Mouse (Mus musculus) mouse embryonic stem cell (cell line): ENCODE results near the gene Lrrn4.

ENCODE experiments used
- in situ Hi-C, 2 experiments: fragments of 300-500 bp; cut with MboI; formaldehyde crosslinking; loops; 1 replicate in 1 of 2; 3 replicates in 1 of 2; pipeline ENCODE4 v1.14.3; 2019 to 2020; ENCODE audit warnings: low sequenced_read_pairs in 2 of 2, low pct_unique_long_range_greater_than_20kb in 1 of 2, mixed read lengths in 1 of 2; ENCODE audit not compliant: unreplicated experiment in 1 of 2

Gene Lrrn4

DNA sequence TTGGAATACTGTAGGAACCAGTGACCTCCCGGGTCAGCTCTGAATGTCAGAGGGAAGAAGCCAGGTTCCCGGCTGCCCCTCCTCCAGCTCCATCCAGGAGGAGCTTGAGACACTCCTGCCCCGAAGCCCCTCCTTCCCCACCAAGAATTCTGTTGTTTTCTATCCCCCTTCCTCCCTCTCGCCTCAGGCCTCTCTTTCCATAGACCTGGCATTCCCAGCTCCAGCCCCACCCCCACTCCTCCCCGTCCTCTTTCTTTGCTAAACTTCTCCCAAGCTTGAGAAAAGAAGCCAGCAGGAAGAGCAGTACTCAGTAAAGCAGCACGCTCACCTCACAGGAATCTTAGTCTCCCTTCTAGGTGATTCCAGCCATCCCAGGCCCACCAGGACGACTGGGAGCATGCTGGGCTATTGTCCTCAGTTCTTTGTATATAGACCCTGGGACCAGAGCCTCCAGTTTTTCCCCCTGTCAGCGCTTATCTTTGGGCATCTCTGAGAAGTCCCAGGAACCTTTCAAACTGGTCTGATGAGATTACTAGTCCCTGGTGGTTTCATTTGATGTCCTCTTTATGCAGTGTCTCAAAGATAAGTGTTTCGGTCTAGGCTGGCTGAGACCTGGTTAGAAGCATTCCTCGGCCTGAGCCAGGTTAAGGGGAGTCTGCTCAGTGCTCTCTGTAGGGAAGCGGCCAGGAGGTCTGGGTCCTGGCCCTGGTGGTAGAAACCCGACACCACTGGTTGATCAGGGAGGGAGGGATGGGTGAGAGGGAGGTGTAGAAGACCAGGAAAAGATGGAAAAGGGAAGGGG is at the start of gene Lrrn4:
Gene Lrrn4 (minus strand): TSS at position 48 of the 802 bp plus-strand sequence.
- in situ Hi-C loops: no loop called here

GRCm38 (mm10) chr2:132928999-132929398 is 48.3 kb upstream of the Lrrn4 start:
- in situ Hi-C loops: no loop called here

- in situ Hi-C loops: no loop called here
Measured at GRCm38 (mm10) chr2:132927871-132928270, 47.2 kb upstream of the Lrrn4 start.

GRCm38 (mm10) chr2:132927298-132927697 is 46.6 kb upstream of the Lrrn4 start:
- in situ Hi-C loops: no loop called here

DNA sequence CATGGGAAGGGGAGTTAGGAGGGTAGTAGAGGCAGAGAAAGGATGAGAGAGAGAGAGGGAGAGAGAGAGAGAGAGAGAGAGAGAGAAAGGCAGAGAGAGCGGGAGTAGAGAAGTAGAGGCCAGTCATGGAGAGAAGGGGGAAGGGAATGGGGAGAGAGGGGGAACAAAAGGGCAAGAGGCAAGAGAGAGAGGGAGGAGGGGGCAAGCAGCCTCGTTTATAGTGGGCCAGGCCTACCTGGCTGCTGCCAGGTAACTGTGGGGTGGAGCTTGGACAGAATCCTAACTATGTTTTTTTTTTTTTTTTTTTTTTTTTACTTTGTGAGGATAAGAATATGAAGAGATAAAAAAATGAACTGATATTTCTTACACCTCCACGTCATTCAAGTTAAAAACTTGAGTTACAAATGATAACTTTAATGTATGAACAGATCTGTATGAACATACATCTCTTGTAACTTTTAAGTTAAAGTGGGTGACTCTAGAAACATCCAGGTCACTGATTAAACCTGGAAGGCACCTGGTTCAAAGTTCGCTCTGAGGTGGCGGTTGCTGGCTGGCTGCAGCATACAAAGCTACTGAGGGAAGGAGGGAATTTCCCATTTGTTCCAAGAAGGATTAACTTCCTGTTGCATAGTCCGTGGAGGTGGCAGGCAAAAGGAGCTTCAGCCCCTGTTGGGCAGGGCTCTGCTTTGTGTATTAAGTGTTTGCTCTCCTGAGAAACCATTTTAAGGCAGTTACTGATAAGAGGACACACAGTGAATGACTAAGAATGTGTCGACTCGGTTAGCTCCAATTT is 42.8 kb upstream of the Lrrn4 start:
- in situ Hi-C loops: loop anchor here (25.0 kb wide), 2 partner anchors 411 to 611 kb away; no protein-coding TSS in a partner anchor

DNA sequence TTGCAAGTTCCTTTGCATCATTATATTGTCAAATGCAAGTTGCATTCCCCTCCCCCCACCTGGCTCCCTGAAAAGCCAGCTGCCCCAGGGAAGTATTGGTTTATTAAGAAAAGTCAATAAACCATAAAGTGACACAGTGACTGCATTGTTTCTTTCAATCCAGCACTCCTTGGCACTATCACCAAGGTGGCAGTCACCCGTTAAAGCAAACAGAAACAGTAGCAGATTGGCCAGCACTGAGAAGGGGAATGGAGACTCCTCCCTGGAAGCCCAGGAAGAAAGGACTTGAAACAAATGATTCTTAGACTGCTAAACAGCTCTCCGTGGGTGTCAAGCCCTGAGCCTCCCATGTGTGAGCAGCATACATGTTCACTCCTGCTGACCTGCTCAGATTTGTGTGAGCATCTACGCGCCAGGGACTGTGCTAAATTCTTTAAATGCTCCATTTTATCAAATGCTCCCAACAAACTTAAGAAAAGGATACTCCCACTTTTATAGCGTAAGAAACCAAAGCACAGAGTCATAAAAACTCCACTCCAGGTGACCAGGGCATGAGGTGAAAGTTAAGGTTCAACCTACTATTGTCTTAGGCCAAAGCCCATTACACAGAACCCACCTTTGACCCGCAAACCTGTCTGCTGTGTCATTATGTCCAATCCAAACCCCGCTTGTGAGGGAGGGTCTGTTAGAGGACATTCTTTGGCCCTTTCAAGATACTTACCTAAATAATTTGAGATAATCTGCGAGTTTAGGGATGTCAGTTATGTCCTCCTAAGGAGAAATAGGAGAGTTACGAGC is 41.6 kb upstream of the Lrrn4 start:
- in situ Hi-C loops: loop anchor here (25.0 kb wide), 2 partner anchors 410 to 610 kb away; no protein-coding TSS in a partner anchor

GRCm38 (mm10) chr2:132914785-132915184 is 34.1 kb upstream of the Lrrn4 start:
- in situ Hi-C loops: loop anchor here (25.0 kb wide), 2 partner anchors 402 to 602 kb away; no protein-coding TSS in a partner anchor

GRCm38 (mm10) chr2:132906763-132907162 is 26.1 kb upstream of the Lrrn4 start:
- in situ Hi-C loops: loop anchor here (10.0 to 25.0 kb wide), 3 partner anchors 382 to 594 kb away; no protein-coding TSS in a partner anchor

DNA sequence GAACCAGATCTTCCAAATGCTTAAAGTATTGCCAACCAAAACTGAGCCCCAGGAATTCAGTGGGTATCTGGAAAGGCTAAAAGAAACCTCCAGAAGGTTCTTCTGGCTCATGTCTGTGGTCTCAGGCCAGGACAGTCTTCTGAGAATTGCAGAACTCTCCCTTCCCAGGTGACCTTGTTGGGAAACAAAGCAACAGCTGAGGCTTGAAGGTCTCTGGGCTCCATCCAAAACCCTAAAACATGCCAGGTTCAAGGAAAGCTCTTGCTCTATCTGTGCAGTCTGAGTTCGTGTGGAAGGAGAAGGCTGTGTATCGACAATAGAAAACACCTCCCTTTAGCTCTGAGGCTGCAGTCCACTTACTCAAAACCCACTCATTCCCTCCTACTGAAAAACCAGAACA is 24.3 kb upstream of the Lrrn4 start:
- in situ Hi-C loops: loop anchor here (5.0 to 25.0 kb wide), 4 partner anchors 58 to 593 kb away; partner anchors contain the start of gene Crls1 (in 1 of the 2)

DNA sequence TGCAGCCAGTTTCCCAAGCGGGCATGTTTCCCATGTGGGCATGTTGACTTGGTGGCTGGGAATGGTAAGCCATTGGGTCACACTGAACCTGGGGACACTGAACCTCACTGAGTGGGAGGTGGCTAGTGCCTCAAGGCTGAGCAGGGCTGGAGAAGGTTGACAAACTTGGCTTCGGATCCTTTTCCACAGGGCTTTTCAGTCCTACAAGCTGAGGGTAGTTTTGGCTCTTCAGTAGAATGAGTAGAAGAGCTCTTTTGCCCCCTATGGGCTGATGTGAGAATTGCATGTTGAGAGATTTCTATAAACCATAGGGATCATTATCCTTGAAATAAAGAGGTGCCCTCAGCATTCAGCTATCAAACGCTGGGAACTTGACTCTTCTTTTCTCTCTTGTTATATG is 22.8 kb upstream of the Lrrn4 start:
- in situ Hi-C loops: loop anchor here (5.0 to 25.0 kb wide), 4 partner anchors 56 to 591 kb away; partner anchors contain the start of gene Crls1 (in 1 of the 2)

GRCm38 (mm10) chr2:132902056-132902455 is 21.4 kb upstream of the Lrrn4 start:
- in situ Hi-C loops: loop anchor here (5.0 to 25.0 kb wide), 4 partner anchors 55 to 590 kb away; partner anchors contain the start of gene Crls1 (in 1 of the 2)

DNA sequence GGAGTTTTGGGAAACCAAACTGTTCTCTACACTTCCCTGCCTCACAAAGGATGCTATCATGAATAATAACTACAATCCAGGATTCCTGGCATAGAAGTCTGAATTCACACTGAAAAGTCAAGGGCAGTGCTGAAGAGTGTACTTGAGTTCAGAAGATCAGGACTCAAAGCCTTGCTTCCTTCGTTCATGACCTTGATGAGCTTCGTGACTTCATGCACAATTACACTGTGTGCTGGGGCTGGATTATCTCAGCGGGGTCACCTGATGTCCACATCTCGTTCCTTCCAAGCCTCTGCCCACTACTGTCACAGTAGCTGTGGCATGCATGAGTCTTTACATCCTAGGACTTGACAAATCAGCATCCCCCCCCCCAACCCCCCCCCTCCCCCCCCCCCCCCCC is 20.9 kb upstream of the Lrrn4 start:
- in situ Hi-C loops: loop anchor here (5.0 to 25.0 kb wide), 4 partner anchors 54 to 589 kb away; partner anchors contain the start of gene Crls1 (in 1 of the 2)

GRCm38 (mm10) chr2:132900596-132900995 is 19.9 kb upstream of the Lrrn4 start:
- in situ Hi-C loops: loop anchor here (5.0 to 25.0 kb wide), 4 partner anchors 53 to 588 kb away; partner anchors contain the start of gene Crls1 (in 1 of the 2)

DNA sequence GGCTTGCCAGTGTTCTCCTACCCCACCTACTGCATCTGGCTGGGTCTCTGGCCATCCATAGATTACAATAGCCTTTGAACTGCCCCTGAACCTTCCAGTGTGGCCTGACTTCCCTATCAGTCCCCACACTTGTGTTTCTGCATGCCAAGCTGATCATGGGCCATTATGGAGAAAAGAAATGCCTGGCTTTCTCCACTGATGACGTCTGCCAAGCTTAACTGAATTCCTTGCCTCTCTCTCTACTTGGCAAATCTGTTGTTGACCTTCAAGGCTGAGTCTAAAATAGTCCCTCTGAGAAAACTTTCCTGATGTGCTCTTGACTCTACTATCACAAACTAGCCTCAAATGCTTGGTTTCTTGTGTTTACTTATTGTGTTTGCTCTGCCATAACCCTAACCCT is 17.5 kb upstream of the Lrrn4 start:
- in situ Hi-C loops: no loop called here

GRCm38 (mm10) chr2:132893826-132894225 is 13.1 kb upstream of the Lrrn4 start:
- in situ Hi-C loops: no loop called here

DNA sequence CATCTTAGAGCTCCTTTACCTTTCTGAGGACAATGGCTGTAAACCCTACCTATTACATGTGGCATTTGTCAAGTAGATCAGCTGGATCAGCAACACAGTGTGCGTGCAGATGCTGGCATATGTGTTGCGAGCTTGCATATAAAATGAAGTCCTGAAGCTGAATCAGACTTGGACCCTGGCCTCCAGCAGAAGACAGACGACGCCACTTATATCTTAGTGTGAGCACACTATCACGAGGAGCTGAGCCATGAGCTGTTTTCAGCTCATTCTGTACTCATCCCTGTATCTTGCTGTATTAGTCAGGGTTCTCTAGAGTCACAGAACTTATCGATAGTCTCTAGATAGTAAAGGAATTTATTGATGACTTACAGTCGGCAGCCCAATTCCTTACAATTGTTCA is 4.6 kb upstream of the Lrrn4 start:
- in situ Hi-C loops: no loop called here

- in situ Hi-C loops: no loop called here
Measured at GRCm38 (mm10) chr2:132884303-132884967, 3.7 kb upstream of the Lrrn4 start.
